Mouse (Mus musculus): ENCODE data around the gene Vwc2.

Gene Vwc2

DNA sequence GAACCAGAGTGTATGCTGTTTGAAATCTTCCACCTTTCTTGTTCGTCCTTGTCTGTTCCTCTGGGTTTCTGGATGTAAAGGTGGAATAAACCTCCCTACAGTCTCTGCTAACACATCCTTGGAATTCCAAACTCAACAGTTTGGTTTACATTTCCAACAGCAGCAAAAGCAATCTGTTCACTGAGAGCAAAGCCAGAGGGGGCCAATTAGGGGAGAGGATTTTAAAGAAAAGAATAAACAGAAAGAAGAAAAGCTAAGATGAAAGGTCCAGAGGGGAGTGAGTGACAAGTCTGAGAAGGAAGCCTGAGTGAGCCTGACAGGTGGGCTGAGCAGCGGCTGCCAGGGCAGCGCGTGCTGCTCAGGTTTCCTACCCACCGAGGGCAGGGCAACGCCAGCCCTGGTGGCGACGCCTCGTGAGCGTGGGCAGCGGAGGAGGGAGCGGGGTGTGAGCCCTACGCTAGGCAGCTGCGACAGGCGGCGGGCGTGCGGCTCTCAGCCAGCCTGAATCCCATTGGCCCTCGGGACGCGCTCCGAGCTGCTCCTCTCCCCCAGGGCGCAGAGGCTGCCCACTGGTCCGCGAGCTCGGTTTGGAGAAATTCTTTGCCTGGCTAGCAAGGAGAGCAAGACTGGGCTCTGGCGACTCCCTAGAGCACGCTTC is at the start of gene Vwc2:
Gene Vwc2, plus strand, starts transcription at position 648 of the 658 bp plus-strand sequence.
- no peak for DNase-seq (ENCODE audit: low spot score in 2 of 2)

DNA sequence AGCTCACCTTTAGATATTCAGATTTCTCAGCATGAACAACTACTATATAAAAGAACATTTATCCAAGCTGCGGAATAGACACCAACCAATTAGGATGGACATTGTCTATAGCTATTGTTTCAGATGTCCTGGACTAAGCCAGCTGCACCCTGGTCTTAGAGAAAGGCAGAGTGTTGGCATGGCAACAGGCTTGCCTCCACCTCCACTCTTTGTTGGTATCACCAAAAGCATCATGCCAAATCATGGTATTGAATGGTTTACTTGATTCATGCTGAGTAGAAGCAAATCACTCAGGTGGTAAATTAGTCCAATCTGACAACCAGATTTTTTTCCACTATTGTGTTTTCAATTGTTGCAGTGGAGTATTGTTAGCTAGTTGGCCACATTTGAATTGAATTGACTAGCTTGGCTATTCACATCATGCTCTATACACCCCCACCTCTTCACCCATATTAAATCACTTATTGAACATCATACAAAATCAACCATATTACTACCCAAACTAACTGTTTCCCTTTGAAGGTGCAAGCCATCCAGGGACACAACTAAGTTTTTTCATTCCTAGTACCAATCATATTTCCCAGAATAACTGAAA is 25.8 kb upstream of the Vwc2 start:
- DNase-seq (ENCODE audit: low spot score in 2 of 2): no peak

DNA sequence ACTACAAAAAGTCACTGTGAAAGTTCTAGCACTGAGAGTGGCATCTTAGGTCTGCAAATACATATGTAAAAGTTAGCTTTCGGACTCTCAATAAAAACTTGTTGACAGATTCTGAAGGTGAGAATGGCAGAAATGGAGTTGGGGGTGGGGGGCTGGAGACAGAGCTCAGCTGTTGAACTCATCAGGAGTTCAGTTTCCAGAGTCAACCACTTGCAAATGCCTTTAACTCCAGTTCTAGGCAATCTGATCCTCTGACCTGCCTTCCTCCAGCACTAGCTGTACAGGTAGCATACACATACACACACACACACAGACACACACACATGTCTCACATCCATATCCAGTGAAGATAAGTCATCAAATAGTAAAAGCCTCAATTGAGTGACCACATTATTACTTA is 16.4 kb upstream of the Vwc2 start:
- no peak for DNase-seq (ENCODE audit: low spot score in 2 of 2)

DNA sequence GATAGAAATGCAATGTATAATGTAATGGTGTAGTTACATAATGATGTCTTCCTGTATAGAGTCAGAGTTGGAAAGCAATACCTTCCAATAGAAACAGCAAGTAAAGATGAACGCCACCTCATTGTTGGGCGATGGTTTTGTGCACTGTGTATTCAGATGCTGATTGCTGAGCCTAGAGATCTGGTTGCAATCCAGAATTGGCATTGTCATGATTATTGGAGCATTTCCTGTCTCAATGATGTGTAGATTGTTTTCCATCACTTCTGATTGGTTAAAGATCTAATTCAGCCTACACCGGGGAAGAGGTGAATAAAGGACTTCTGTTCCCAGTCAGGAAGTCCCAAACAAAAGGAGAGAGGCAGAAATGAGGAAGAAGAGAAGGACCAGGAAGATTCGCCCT is 15.7 kb upstream of the Vwc2 start:
- DNase-seq (ENCODE audit: low spot score in 2 of 2): no peak

DNA sequence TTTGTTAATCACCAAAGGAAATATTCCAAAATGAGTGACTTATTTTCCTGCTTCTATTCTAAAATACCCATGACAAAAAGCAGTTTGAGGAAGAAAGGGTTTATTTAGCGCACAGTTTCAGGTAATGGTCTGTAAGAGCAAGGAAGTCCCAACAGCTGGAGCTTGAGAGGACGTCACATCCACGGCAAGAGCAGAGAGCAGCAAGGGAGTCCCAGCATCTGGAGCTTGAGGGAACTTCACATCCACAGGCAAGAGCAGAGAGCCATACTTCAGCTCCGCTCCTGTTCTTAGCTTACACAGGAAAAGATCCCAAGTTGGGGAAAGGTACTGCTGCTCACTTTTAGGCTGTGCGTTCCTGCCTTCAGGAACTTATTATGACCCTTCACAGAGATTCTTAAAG is 15.0 kb upstream of the Vwc2 start:
- no peak for DNase-seq (ENCODE audit: low spot score in 2 of 2)

DNA sequence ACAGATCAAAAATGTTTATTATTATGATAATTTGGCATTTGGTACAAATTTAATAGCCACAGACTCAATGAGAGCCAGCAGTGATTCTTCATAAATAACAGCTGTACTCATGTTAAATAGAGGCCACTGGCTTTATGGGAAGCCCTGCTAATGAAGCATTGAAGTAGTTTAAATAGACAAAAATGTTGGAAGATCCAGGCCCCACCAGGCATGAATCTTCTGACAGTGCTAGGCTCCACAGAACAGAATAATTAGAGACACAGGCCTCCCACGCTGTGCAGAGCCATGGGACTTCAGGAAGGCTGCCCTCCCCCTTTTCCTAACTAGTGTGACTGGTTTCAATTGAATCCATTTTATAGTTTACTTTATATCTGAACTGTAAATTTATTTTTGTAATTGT is 11.8 kb upstream of the Vwc2 start:
- no peak for DNase-seq (ENCODE audit: low spot score in 2 of 2)

DNA sequence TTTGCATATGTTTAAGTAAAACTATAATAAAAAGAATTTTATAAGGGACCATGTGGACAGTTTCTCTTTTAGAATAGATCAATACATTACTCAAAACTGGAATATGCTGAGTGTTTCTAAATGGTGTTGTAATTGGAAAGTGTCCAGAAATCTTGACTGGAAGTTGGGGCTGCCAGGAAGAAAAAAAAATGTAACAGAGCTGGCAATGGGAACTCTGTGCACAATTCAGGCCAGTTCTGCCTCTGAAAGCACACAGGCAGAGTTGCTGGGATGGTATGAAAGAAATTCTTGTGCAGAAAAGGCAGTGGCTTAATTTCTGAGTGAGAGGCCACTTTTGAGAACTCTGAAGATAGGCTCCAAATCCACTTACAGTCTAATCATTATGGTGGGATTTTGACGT is 11.4 kb upstream of the Vwc2 start:
- DNase-seq (ENCODE audit: low spot score in 2 of 2): no peak

DNA sequence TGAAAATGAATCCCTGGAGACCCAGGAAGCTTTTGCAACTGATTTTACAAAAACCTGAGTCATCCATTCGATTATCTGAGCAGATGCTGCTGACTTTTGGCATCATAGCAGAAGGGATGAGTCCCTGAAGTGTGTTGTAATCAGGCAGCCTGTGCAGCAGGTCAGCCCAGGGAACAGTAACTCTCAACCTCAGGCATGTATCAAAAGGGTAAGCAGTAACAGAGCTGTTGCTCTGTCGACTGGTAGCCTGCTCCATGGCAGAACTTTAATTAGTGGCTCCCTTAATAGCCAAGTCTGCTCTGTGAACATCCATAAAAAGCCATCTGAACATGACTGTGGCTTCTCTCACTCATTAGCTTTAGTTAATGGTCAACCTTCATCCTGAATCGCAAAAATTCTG is 5.1 kb upstream of the Vwc2 start:
- no peak for DNase-seq (ENCODE audit: low spot score in 2 of 2)

DNA sequence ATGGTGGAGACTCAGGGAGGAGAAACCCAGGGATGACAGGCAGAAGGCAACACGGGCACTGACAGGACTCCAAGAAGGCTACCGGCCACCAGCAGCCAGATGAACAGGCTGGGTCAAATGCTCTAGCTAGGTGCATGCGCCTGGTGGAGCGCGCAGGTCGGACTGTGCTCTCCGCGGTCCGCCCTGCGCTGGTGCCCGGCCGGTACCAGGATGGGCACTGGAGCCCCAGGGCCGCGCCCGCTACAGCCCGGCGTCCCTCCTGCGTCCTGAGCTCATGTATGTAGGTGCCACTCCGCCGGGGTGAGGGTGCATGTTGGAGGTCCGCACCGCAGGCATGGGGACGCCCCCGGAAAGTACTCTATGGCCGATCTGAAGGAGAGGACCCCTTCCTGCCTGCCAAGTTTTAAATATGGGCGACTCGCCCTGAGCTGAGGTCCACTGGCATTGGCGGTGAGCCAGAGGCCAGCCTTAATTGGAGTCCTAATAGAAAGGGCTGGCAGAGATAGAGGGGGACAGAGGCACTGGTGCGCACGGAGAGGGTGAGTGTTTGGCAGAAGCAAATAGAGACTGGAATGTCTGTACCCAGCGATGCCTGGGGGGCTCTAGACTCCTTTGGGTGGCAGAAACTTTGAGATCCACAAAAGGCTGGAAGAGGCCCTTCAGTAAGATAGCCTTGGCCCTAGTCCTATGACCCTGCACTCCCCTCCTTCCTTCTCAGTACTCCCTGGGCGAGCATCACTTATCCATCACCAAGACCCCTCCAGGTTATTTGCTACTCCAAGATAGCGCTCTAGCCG is 409 bp downstream of the Vwc2 start:
- no peak for DNase-seq (ENCODE audit: low spot score in 2 of 2)

DNA sequence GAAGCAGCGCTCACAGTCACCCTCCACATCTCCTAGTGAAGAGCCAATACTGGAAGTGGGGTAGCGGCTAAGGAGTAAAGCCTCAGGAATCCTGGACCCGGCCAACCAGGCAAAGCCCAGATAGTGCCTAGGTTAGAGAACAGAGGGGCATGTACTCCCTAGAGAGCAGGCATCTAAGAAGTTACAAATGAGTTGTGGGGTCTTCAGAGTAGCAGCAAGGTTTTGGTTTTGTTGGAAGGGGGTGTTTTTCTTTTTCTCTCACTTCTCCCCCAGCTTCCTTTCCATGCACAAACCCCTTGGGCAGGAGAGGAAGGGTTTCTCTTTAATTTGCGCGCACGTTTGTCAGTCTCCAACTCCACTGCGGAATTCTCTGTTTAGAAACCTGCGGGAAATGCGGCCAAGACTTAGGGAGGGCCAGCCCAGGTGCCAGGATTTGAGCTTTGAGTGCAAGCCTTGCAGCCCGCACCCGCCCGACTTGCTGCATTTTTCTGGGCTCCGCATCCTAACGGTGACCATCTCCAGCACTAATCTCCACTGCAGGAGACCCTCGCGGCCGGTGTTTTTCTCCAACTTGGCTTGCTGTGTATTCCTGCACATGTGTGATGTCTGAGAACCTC is 1.1 kb downstream of the Vwc2 start:
- no peak for DNase-seq (ENCODE audit: low spot score in 2 of 2)

DNA sequence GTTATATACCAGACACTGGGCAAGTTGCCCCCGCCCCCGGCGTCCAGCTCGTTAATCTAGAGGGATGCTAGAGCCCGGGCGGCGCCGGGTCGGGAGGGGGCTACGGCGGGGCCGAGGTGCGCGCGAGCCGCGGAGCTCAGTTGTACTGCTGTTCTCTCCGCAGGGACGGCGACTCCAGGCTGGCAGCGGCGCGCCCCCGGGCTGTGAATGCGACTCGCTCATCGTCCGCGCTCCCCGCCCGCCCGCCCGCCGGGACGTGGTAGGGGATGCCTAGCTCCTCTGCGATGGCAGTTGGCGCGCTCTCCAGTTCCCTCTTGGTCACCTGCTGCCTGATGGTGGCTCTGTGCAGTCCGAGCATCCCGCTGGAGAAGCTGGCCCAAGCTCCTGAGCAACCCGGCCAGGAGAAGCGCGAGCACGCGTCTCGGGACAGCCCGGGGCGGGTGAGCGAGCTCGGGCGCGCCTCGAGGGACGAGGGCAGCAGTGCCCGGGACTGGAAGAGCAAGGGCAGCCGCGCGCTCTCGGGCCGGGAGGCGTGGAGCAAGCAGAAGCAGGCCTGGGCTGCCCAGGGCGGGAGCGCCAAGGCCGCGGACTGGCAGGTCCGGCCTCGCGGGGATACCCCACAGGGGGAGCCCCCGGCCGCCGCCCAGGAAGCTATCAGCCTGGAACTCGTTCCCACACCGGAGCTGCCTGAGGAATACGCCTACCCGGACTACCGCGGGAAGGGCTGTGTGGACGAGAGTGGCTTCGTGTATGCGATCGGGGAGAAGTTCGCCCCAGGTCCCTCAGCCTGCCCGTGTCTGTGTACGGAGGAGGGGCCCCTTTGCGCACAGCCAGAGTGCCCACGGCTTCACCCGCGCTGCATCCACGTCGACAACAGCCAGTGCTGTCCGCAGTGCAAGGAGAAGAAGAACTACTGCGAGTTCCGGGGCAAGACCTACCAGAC is 1.9 kb downstream of the Vwc2 start:
- DNase-seq (ENCODE audit: low spot score in 2 of 2): no peak

DNA sequence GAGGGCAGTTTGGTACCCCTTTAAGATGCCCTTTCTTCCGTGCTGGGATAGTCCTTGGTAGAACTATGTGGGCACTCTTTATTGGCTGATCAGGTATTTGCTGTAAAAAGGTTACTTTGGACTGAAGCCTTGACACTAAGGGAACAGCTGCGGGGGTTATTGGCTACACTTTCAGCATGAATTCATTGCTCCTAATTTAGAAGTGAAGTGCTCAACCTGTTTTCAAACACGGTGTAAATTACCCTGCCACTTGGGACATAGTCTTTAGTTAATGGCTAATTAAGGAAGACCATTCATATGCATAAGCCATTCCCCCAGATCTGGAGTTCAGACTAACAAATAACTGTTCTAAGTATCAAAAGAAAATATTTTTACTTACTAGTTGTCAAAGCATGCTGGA is 2.7 kb downstream of the Vwc2 start:
- no peak for DNase-seq (ENCODE audit: low spot score in 2 of 2)

DNA sequence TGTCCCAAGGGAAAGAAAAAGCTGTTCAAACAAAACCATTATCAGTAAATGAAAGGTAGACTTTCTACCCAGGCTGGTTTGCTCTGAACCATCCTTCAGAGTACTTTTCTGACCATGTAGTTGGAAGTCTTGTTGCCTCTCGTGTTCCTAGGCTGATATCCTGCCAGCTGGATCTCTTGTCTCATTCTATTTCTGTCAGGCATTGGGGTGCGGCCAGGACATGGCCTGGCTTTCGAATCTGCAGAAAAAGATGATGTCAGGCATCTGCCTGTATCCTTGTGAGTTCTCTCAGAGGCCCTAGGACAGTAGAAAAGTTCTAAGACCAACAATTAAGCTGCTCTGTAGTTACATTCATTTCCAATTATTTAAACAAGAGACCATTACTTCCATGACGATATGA is 8.8 kb downstream of the Vwc2 start:
- no peak for DNase-seq (ENCODE audit: low spot score in 2 of 2)

DNA sequence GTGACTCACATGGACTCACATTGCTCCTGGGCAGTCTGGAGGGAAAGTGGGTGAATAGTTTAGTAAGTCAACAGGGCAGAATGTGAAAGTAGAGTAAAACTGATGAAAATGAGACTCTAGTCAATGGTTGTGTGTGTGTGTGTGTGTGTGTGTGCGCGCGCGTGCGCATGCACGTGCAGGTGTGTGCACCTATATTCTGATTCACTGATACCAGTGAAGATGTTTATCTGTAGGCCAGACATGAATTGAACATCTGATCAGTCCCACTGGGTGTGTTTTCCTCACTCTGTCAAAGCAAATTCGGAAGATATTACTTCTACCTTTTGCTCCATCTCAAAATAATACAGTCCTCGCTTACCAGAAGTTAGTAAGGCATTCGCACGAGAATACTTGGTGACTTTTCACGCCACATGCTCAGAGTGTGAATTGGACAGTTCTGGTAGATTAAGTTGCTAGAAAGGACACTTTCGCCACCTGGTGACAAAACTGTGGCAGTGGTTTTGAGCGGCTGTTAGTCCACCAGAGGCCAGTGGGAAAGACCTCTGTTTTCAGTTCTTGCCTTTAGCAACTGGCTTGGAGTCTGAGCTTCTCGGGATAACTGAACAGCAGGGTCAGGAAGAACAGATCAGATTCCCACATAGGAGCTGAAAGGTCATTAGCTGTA is 17.5 kb downstream of the Vwc2 start:
- DNase-seq (ENCODE audit: low spot score in 2 of 2): no peak

DNA sequence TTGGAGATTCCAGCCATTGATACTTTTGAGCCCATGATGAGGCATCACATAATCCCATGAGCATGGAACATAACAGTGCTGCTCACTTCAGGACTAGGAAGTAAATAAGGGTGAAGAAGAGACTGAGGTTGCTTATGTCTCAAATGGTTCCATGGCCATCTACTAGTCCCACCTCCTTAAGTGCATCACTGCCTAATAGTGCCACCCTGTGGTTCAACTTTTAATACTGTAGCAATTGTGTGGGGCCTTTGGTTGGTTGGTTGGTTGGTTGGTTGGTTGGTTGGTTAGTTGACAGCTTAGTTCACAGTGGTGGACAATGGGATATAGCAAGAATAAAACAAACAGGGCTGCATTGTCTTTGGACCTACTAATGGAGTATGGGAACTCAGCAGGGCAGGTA is 26.6 kb downstream of the Vwc2 start:
- DNase-seq (ENCODE audit: low spot score in 2 of 2): no peak

DNA sequence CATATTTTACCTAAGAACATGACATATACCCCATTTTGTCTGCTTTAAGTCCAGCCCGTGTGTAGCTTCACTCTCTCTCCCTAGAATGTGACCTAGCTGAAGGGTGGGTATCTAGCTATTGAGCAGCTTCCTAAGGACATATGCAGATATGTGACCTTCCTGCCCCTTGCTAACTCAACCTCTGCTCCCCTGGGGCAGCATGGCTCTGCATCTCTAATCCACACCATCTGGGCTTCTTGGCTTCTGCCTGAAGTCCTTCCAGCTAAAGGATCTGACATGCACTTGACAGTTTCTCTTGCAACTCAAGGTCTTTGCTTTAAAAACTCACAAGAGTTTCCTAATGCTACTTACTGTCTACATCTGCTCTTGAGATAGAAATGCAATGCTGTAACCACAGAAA is 38.7 kb downstream of the Vwc2 start:
- DNase-seq (ENCODE audit: low spot score in 2 of 2): no peak

DNA sequence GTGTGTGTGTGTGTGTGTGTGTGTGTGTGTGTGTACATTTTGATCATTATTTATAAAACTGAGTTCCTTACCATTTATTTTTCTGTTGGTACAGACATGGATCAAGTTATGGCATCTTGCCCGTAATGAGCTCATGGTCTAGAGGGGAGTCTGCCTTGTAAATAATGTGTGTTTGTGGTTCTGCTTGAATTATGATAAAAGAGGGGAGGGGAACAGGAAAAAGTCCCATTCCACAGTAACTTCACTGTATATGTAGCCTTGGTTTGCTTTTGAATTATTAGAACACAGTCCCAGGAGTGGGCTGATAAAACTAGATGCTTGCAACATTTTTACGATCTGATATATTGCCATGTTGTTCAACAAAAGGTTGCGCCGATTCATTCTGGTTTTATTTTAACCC is 57.4 kb downstream of the Vwc2 start:
- no peak for DNase-seq (ENCODE audit: low spot score in 2 of 2)

DNA sequence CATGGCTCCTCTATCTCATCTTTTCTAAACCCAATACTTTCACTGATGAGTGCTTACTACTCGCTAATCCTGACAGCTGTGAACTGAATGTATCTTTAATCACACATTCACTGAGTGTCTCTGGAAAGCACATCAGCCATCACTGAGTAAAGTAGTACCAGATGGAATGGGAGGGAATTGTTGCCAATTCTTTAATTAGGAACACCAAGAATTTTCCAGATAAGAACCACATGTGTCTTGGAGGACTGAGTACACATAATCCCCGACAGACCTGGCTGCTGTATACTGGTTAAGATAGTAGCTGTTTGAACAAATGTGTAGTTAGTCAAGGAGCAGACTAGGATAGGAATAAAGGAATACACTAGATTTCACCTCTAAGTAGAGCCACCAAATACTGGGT is 61.2 kb downstream of the Vwc2 start:
- no peak for DNase-seq (ENCODE audit: low spot score in 2 of 2)

DNA sequence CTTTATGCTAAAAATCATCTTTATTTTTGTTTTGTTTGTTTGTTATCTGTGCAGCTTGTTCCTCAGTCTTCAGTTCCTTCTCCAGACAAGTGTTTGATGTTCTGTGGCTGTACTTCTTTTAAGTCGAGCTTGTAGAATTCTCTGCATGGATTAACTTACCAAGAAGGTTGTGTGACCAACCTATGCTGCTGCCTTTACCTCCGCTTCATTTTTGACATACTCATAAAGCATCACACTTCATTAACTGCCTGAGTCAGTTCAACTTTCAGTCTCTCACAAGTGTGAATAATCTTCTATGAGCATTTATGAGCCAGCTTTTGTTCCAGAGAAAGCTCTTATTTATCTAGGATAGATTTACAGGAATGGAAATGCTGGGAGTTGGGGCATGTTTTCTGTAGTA is 68.7 kb downstream of the Vwc2 start:
- no peak for DNase-seq (ENCODE audit: low spot score in 2 of 2)

DNA sequence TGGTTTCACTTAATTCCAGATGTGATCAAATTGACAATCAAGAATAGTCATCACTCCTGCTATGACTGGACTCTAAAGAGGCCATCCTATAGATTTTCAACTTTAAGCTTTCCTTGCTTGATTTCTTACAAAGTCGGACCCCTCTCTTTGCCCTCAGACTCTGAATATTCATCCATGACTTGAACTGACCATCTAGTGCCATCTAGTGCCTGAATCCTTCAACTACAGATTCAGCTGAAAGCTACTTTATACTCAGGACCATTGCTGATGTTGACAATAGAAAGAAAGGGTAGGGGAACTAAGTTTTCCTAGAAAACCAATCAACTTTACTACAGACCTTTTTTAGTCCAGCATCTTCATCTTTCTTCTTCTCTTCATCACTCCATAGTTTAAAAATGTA is 109.1 kb downstream of the Vwc2 start:
- DNase-seq (ENCODE audit: low spot score in 2 of 2): no peak

DNA sequence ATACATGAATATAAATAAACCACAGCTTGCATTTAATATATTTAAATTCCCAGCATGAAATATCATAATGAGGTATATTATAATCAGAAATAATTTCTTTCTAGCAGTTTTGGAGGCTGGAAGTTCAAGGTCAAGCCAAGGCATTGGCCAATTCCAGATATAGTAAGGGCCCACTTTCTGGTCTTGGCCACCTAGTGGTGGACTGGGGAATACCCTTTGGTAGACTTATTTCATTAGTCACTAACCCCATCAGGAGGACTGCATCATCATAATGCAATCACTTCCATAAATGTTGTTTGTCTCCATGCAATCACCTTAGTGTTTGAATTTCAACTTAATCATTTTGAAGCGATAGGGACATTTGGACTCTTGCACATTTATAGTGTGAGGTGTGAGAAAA is 125.3 kb downstream of the Vwc2 start:
- DNase-seq (ENCODE audit: low spot score in 2 of 2): no peak

All from urinary bladder, adult 18-20 months (tissue).